13 mouse cellular contexts compared by ENCODE assay signal in the genomic region with DNA sequence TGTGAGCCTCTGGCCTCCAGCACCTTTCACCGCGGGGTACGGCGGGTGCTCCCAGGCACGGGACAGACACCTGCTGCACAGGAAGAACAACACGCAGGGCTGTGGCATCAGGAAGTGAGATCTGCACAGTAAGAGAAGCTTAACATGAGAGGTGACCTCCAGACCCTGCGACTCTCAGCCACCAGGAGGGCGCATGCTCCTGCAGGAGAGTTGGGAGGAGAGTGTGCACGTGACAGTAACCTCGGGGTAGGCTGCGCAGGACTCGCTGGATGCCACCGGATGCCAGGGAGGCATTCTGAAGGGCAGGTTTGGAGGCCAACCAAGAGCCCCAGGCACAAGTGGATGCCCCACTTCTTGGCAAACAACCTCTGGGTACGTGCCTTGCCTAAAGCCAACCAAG. TPM values are rescaled to one million over a fixed set of nuclear protein-coding genes. Genes with fewer than 3 reads are reported as not detected.
DNase-seq lines count a peak whose midpoint lies in the region; ATAC-seq lines count a peak whose summit lies in the region.
"Had no signal": no experiment of that assay in that cellular context is flagged by ENCODE, and none has a peak within 500 bp of the region (broad histone marks: within the 10 kb centered on the region; RNA-seq: fewer than 3 reads in every experiment).

No protein-coding gene starts in this region.

- no peak overlapping the region for H3K9ac ChIP-seq in hindbrain, embryonic 11.5 days (ENCODE audit: low read depth, low read length)
- no peak overlapping the region for H3K9ac ChIP-seq in liver, embryonic 12.5 days
- H3K9ac ChIP-seq: embryonic facial prominence, embryonic 12.5 days; liver, embryonic 14.5 days had no signal

- H3K27me3 ChIP-seq in hindbrain, embryonic 11.5 days (ENCODE audit: control insufficient read depth, insufficient read depth, low read length): no peaks in the 10 kb centered on the region
- H3K27me3 ChIP-seq in liver, embryonic 12.5 days (replicated peaks): no peaks in the 10 kb centered on the region
- H3K27me3 ChIP-seq: CH12.LX; embryonic facial prominence, embryonic 12.5 days had no signal

- peak; percentile 56 for DNase-seq in CD4-positive helper T cell, adult 2 months (ENCODE audit: low read depth, low spot score)
- DNase-seq in ZHBTc4 (ENCODE audit: low read depth, low spot score): peak; percentile 78
- DNase-seq in kidney, adult 18-20 months: peak; percentile 60
- peak; percentile 9 for DNase-seq in lung, postnatal 14 days
- DNase-seq in hindbrain, embryonic 11.5 days (ENCODE audit: low spot score): no peak
- DNase-seq: layer of hippocampus, adult 9-11 months; right cerebral cortex, postnatal 25 days had no signal

- H3K4me1 ChIP-seq in hindbrain, embryonic 11.5 days (replicated peaks; ENCODE audit: control insufficient read depth, insufficient read depth, low read length): no peaks in the 10 kb centered on the region
- no peaks in the 10 kb centered on the region for H3K4me1 ChIP-seq in liver, embryonic 12.5 days

- no peak overlapping the region for H3K4me2 ChIP-seq in hindbrain, embryonic 11.5 days (replicated peaks; ENCODE audit: low read depth, low read length)
- H3K4me2 ChIP-seq in liver, embryonic 12.5 days: no peak overlapping the region
- H3K4me2 ChIP-seq: embryonic facial prominence, embryonic 12.5 days had no signal

- no peaks in the 10 kb centered on the region for H3K9me3 ChIP-seq in hindbrain, embryonic 11.5 days (ENCODE audit: control insufficient read depth, low read length)
- no peaks in the 10 kb centered on the region for H3K9me3 ChIP-seq in liver, embryonic 12.5 days (replicated peaks)
- H3K9me3 ChIP-seq: embryonic facial prominence, embryonic 12.5 days had no signal

- ATAC-seq in hindbrain, embryonic 11.5 days (ENCODE audit: low FRiP score): no peak
- ATAC-seq in granulocyte monocyte progenitor cell, adult 5-6 weeks (replicated peaks; ENCODE audit: poor library complexity, severe bottlenecking): no peak
- ATAC-seq in liver, embryonic 12.5 days: no peak
- ATAC-seq in erythroid progenitor cell, adult 5-6 weeks (replicated peaks; ENCODE audit: low FRiP score, poor library complexity, severe bottlenecking): no peak

- H3K36me3 ChIP-seq in hindbrain, embryonic 11.5 days (ENCODE audit: control insufficient read depth, insufficient read depth, low read length): no peaks in the 10 kb centered on the region
- H3K36me3 ChIP-seq in liver, embryonic 12.5 days: no peaks in the 10 kb centered on the region

- no peak overlapping the region for H3K4me3 ChIP-seq in hindbrain, embryonic 11.5 days (ENCODE audit: low read depth, low read length)
- H3K4me3 ChIP-seq in liver, embryonic 12.5 days: no peak overlapping the region
- H3K4me3 ChIP-seq: embryonic facial prominence, embryonic 12.5 days had no signal

- no peak overlapping the region for H3K27ac ChIP-seq in hindbrain, embryonic 11.5 days (ENCODE audit: low read depth, low read length)
- no peak overlapping the region for H3K27ac ChIP-seq in liver, embryonic 12.5 days
- H3K27ac ChIP-seq: embryonic facial prominence, embryonic 12.5 days; liver, embryonic 14.5 days had no signal

- WGBS in hindbrain, embryonic 11.5 days: 82% methylated on average over 14 of the region's 14 CpGs
- WGBS in liver, embryonic 12.5 days (ENCODE audit: insufficient replicate concordance): 75% methylated on average over 14 of the region's 14 CpGs

RNA-seq across cellular contexts. Expression of a gene that starts 26.1 kb away (rescaled TPM):
- polyA plus RNA-seq in hindbrain, embryonic 11.5 days (2014; fragmentation: Nextera tagmentation; extraction: Ambion mirVana): 16.6 and 17.9 TPM in 2 replicates
- total RNA-seq in granulocyte monocyte progenitor cell, adult 5-6 weeks (2014; fragmentation: Nextera tagmentation): not detected in 2 replicates
- total RNA-seq in granulocyte monocyte progenitor cell, adult 5-6 weeks (2017): not detected in 2 replicates
- 3.3 and 4.4 TPM in 2 replicates for polyA plus RNA-seq in liver, embryonic 12.5 days (2016; fragmentation: Nextera tagmentation; extraction: Ambion mirVana)
- total RNA-seq in erythroid progenitor cell, adult 5-6 weeks (2015; ENCODE audit: low replicate concordance): 0.36 TPM in 1 of 2 replicates, not detected in the other
- not detected in 2 replicates for total RNA-seq in erythroid progenitor cell, adult 5-6 weeks (2017; ENCODE audit: low replicate concordance)
